Mouse (Mus musculus) limb, embryonic 15.5 days (tissue): ENCODE measurements around the gene 2610528J11Rik. TPM values are rescaled to one million over a fixed set of nuclear protein-coding genes. Genes with fewer than 3 reads are reported as not detected.
"Not testable (repeated sequence)": the region's sequence is repeated elsewhere in the genome, so short reads cannot be mapped to it uniquely, and the experiment has no call there.

Experiments
- ATAC-seq: fragments of 200-750 bp; cut with Nextera tagmentation; 2 replicates; pipeline ENCODE4 v1.8.0; 2017; ENCODE audit warnings: low read depth, moderate TSS enrichment; ENCODE audit not compliant: insufficient number of reproducible peaks, low FRiP score, low TSS enrichment
- H3K27ac ChIP-seq: fragments of 300-500 bp; sonication (generic); 2 replicates; pipeline ENCODE4 v1.5.1; 2015; ENCODE audit warnings: moderate library complexity, mild to moderate bottlenecking, inconsistent platforms
- H3K27me3 ChIP-seq: fragments of 300-500 bp; sonication (generic); 2 replicates; pipeline ENCODE4 v1.6.1; 2015; ENCODE audit warnings: inconsistent platforms
- H3K36me3 ChIP-seq: fragments of 300-500 bp; sonication (generic); 2 replicates; pipeline ENCODE4 v1.6.1; 2015; ENCODE audit warnings: inconsistent platforms
- H3K4me1 ChIP-seq: fragments of 300-500 bp; sonication (generic); 2 replicates; pipeline ENCODE4 v1.6.1; 2015; ENCODE audit warnings: inconsistent platforms
- H3K4me2 ChIP-seq: fragments of 300-500 bp; sonication (generic); 2 replicates; pipeline ENCODE4 v1.6.1; 2015; ENCODE audit warnings: mild to moderate bottlenecking, inconsistent platforms
- H3K4me3 ChIP-seq: fragments of 300-500 bp; sonication (generic); 2 replicates; pipeline ENCODE4 v1.5.1; 2015; ENCODE audit warnings: mild to moderate bottlenecking, inconsistent platforms
- H3K9ac ChIP-seq: fragments of 300-500 bp; sonication (generic); 2 replicates; pipeline ENCODE4 v1.6.1; 2015; ENCODE audit warnings: inconsistent platforms
- H3K9me3 ChIP-seq: fragments of 300-500 bp; sonication (generic); 2 replicates; pipeline ENCODE4 v1.6.1; 2016; ENCODE audit warnings: inconsistent platforms
- WGBS: fragments of 180-500 bp; shearing (Covaris S2); methylation state at CpG from one replicate; pipeline ENCODE4 v1.1.7; 2015; 5-methylcytosine and 5-hydroxymethylcytosine counted together
- polyA plus RNA-seq: library from polyadenylated mRNA; unstranded; fragments of >200 nt; fragmentation: Nextera tagmentation; extraction: Ambion mirVana; gene quantifications from 2 replicates; pipeline ENCODE4 v1.2.1, GENCODE M21; 2015

The 2610528J11Rik gene
- 13.5 and 14.2 TPM in 2 replicates for polyA plus RNA-seq

DNA sequence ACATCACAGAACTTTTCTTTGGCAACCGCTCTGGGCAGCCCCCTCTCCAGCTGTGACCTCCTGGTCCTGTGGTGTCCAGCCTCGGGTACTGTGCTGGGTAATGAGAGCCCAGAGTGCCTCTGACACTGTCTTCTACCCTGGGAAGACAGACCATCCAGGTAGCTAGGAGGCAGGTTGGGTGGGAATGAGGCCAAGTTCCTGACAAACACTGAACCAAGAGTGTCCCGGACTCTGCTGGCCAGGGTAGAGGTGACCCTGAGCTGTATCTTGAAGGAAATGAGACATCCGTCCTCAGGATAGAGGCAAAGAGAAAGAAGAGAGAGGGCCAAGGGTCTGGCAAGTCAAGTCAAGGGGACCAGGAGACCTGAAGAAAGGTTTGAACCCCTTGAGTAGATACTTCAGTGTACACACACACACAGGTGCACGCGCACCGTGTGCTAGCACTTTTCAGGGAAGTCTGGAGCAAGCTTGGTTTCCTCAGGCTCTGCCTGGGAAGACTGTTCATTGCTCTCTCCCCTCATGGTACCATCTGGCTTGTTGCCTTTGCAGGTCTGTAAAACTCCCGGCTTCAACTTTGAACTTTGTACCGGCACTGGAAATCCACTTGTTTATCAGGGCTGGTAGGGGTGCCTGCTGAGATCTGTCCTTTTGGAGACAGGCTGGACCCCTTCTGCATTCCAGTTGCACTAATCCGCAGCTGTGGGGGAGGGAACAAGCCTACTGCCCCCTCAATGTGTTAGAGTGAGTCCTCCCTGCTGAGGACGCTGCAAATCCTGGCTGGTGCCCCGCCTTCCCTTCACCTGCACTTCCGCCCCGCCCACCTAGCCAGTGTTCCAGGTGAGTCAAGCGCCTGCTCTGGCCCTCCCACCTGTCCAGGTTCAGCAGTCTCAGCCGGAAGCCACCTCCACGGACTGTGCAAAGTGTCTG is at the start of gene 2610528J11Rik:
Gene 2610528J11Rik, plus strand, starts transcription at position 592 of the 927 bp plus-strand sequence.
- Histone ChIP-seq H3K4me2 (no peak within 1 kb of the TSS), H3K36me3 (no peaks in the 10 kb centered on the region), H3K9me3 (no peaks in the 10 kb centered on the region), H3K4me3 (peak within 1 kb of the TSS; percentile 19; the same call in 1 of the 2 replicates), H3K27me3 (no peaks in the 10 kb centered on the region), H3K4me1 (peaks cover 6% of the 10 kb centered on the region; the same call in 1 of the 2 replicates), H3K9ac (no peak within 1 kb of the TSS; the same call in 1 of the 2 replicates), H3K27ac (no peak within 1 kb of the TSS)
- 41% methylated on average over 17 of the region's 17 CpGs for WGBS
- no peak for ATAC-seq

DNA sequence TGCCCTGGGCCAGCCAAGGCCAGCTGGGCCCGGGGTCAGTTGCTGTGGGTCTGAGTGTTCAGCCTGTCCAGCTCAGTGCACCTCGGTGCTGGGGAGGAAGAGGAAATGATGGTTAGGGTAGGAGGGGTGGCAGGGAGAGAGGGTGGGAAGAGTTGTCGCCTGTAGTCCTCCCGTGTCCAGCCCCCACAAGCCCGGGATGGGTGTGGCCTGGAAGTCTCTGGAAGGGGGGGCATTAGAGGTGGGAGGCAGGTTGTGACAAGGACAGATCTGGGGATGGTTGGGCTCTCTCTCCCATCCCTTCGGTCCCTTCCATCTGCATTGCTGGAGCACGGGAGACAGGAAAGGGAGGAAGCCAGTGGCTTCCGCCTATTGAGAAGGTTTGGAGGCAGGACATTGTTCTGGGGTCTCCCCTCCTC is 37.1 kb upstream of the 2610528J11Rik start, which contains the start of gene Tie1:
Gene Tie1, minus strand, starts transcription at position 345 of the 416 bp plus-strand sequence.
- Histone ChIP-seq H3K27ac (no peak within 1 kb of the TSS), H3K9me3 (no peaks in the 10 kb centered on the region), H3K4me2 (no peak within 1 kb of the TSS), H3K4me3 (no peak within 1 kb of the TSS), H3K27me3 (no peaks in the 10 kb centered on the region), H3K36me3 (no peaks in the 10 kb centered on the region), H3K4me1 (no peaks in the 10 kb centered on the region), H3K9ac (no peak within 1 kb of the TSS)
- WGBS = 64% methylated on average over 8 of the region's 8 CpGs
- peak; percentile 63 for ATAC-seq

DNA sequence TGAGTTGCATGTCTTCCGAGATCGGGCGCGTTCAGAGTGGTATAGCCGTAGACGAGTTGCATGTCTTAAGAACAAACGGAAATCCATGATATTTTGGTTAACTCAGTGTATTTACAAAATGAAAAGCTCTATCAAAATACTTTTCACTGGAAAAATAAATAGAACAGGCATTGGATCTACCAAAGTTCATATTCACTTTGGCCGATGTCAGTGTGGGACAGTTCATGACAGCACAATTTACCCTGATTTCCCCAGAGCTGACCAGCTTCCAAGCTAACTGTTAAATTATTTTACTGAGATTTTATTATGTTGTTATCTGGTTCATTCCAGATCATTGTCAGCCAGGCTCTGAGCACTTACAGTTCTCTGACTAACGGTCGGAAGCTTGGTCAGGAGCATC is 36.3 kb upstream of the 2610528J11Rik start:
- ATAC-seq = no peak
- WGBS = 89% methylated on average over 10 of the region's 10 CpGs
- Histone ChIP-seq H3K9ac (no peak overlapping the region), H3K4me1 (no peaks in the 10 kb centered on the region), H3K27ac (no peak overlapping the region), H3K4me3 (no peak overlapping the region), H3K36me3 (no peaks in the 10 kb centered on the region), H3K4me2 (no peak overlapping the region), H3K9me3 (no peaks in the 10 kb centered on the region), H3K27me3 (no peaks in the 10 kb centered on the region)

DNA sequence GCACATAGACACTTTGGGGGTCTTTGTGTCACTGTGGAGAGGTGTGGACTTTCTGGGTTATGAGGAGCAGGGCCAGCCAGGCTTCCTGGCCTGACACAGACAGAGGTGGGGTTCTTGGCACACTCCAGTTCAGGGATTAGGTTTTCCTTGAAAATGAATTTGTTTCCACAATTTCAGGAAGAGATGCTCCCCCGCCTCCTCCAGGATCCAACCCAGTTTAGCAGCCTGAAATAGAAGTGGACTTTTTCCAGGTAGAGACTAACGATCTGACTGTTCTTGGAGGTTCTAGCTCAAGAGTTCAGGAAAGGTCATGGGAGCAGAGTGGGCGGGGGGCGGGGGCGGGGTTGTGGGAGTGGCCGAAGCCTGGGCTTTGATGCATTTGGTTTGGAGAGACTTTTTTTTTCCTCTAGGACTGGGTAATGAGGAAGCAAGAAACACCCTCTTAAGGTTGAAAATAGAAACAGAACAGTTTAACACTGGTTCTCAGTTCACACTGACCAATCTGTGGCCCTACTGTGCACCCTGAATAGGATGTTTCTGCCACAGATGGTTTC is 26.6 kb upstream of the 2610528J11Rik start:
- WGBS = 35% methylated on average over 6 of the region's 6 CpGs
- Histone ChIP-seq H3K36me3 (no peaks in the 10 kb centered on the region), H3K9ac (no peak overlapping the region), H3K27ac (no peak overlapping the region), H3K4me2 (no peak overlapping the region), H3K4me1 (no peaks in the 10 kb centered on the region), H3K27me3 (no peaks in the 10 kb centered on the region), H3K9me3 (peaks cover 3% of the 10 kb centered on the region; the same call in 1 of the 2 replicates), H3K4me3 (no peak overlapping the region)
- ATAC-seq = no peak

DNA sequence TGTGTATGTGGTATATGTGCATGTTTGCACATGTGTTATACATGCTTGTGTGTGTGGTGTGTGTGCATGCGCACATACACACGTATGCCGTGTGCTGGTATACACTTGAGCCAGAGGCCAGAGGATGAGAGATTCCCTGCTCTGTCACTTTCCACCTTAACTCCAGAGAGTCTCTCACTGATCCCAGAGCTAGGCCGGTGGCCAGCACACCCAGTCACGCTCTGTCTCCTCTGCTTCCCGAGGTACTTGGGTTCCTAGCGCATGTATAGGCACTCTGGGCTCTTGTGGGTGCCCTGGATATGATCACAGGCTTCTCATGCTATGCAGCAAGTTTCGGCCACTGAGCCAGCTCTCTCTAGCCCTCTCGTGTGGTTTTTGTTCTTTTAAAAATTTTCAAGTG is 26.0 kb upstream of the 2610528J11Rik start:
- Histone ChIP-seq H3K4me1 (no peaks in the 10 kb centered on the region), H3K36me3 (no peaks in the 10 kb centered on the region), H3K9me3 (peaks cover 3% of the 10 kb centered on the region; the same call in 1 of the 2 replicates), H3K4me2 (no peak overlapping the region), H3K9ac (no peak overlapping the region), H3K4me3 (no peak overlapping the region), H3K27ac (no peak overlapping the region), H3K27me3 (no peaks in the 10 kb centered on the region)
- WGBS = 67% methylated on average over 9 of the region's 9 CpGs
- no peak for ATAC-seq

DNA sequence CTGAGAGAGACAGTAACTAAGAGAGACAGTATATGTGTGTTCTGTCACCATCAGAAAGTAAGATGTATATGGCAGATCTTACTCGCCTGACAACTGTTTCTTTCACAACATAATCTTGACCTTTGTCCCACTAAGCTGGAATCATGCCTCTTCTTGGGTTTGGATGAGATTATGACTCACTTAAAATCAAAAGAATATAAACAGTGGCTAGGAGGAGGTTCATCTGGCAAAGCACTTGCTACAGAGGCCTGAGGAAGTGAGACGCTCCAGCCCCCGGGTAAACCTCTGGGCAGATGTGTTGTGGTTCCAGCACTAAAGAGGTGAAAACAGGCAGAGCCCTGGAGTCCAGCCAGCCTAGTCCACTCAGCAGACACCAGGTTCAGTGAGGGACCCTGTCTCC is 21.2 kb upstream of the 2610528J11Rik start:
- WGBS = 60% methylated on average over 3 of the region's 3 CpGs
- Histone ChIP-seq H3K4me3 (no peak overlapping the region), H3K4me2 (no peak overlapping the region), H3K36me3 (no peaks in the 10 kb centered on the region), H3K4me1 (0 out of 2 replicates have a peak, but pooled peaks cover 4% of the 10 kb centered on the region), H3K27ac (no peak overlapping the region), H3K9me3 (peaks cover 3% of the 10 kb centered on the region; the same call in 1 of the 2 replicates), H3K27me3 (no peaks in the 10 kb centered on the region), H3K9ac (no peak overlapping the region)
- ATAC-seq = no peak

DNA sequence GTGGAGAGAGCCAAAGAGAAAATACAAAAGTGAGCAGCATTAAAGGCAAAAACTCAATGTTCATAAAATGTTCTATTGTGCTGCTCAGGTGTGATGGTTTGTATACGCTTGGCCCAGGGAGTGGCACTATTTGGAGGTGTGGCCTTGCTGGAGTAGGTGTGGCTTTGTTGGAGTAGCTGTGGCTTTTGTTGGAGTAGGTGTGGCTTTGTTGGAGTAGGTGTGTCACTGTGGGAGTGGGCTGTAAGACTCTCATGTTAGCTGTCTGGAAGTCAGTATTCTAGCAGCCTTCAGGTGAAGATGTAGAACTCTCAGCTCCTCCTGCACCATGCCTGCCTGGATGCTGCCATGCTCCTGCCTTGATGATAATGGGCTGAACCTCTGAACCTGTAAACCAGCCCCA is 19.6 kb upstream of the 2610528J11Rik start:
- not testable (repeated sequence) for H3K9me3 ChIP-seq, ATAC-seq
- 72% methylated on average over 1 of the region's 1 CpGs for WGBS

DNA sequence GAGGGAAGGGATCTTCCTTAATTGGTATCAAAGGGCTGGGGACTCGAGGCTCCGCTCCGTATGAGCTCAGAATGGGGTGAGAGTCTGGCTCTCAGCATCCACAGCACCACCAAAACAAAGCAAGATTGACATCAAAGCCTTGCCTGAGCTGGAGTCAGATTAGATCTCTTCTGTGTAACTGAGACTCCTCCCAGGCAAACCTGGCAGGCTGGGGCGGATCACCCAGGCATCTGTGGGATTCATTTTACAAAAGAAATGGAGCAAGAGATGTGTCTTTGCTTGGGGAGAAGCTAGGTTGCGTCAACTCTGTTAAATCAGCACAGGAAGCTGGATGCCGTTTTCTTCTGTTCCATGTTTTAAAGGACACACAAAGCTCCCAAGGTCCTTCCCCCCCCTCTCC is 17.7 kb upstream of the 2610528J11Rik start:
- Histone ChIP-seq H3K4me1 (0 out of 2 replicates have a peak, but pooled peaks cover 7% of the 10 kb centered on the region), H3K27ac (no peak overlapping the region), H3K4me3 (no peak overlapping the region), H3K36me3 (no peaks in the 10 kb centered on the region), H3K9ac (no peak overlapping the region), H3K27me3 (no peaks in the 10 kb centered on the region), H3K4me2 (no peak overlapping the region), H3K9me3 (no peaks in the 10 kb centered on the region)
- WGBS = 13% methylated on average over 6 of the region's 6 CpGs
- ATAC-seq = no peak

More for the DNA sequence above, 19.6 kb upstream of the 2610528J11Rik start:
- H3K36me3 ChIP-seq, H3K4me1 ChIP-seq, H3K4me3 ChIP-seq, H3K9ac ChIP-seq, H3K4me2 ChIP-seq, H3K27me3 ChIP-seq, H3K27ac ChIP-seq: not testable (repeated sequence)

DNA sequence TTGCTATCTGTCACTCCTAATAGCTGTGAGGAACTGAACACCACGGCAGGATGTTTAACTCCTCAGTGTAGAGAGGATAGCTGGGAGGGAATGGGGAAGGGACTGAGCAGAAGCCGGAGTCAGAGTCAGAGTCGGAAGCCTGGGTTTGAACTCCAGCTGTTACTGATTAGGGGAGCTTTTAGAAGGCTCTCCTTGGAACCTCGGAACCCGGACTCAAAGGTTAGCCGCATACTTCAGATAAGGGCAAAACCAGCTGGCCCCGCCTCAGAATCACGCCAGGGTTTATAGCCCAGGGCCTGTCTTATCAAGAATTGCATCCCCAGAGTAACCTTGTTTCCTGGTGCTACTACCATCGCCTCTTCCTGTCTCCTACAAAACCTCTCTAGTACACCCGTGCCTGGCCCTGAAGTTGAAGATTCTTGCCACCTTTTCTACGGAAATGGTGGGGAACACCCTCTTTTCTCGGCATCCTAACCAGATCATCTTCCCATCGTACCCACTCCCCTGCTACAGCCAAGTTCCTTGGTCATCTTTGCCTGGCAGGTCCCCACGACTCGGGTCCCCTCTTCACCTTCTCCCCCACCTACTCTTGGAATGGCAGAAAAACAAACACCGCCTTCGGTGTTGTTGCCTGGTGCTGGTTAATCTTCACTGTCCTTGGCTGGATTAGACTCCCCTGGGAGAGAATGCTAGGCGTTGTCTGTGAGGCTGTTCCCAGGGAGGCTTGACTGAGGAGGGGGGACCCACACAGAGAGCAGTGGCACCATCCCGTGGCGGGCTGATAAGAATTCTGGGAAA is 9.9 kb upstream of the 2610528J11Rik start:
- no peak overlapping the region for H3K4me2 ChIP-seq
- ATAC-seq = no peak
- 18% methylated on average over 20 of the region's 20 CpGs for WGBS

DNA sequence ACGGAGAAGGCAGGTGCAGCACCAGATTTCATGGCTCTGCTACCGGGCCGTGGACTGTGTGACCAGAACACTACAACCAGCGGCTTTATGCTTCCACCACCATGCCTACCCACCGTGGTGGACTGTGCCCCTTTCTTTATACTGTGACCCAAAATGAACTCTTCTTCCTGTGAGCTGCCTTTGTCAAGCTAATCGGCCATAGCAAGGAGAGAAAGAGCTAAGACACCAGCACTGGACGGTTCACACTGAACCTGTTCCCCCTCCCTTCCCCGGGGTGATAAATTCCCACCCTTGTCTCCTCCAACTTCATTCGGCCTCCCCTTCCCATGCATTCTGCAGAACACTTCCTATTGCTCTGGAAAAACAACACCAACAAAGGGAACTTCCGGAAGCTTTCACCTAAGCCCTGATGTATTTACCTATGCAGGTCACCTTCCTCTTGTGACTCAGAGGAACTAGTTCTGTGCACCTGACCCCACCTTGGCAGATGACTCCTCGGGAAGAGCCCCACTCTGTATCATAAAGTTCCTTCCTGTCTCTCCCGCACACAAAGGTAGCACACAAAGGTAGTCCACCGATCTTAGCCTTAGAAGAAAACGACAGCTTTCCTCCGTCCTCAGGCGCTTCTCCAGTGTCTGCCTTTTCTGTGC is 9.2 kb upstream of the 2610528J11Rik start:
- H3K4me2 ChIP-seq = no peak overlapping the region
- no peak overlapping the region for H3K4me3 ChIP-seq
- H3K9me3 ChIP-seq = no peaks in the 10 kb centered on the region
- no peak for ATAC-seq
- WGBS = 42% methylated on average over 16 of the region's 16 CpGs
- H3K36me3 ChIP-seq = no peaks in the 10 kb centered on the region
- H3K9ac ChIP-seq = no peak overlapping the region
- peaks cover 11% of the 10 kb centered on the region for H3K4me1 ChIP-seq
- H3K27ac ChIP-seq = no peak overlapping the region
- H3K27me3 ChIP-seq = peaks cover 15% of the 10 kb centered on the region

More for the DNA sequence above, 9.9 kb upstream of the 2610528J11Rik start:
- no peaks in the 10 kb centered on the region for H3K9me3 ChIP-seq
- no peak overlapping the region for H3K27ac ChIP-seq
- H3K4me1 ChIP-seq = peaks cover 7% of the 10 kb centered on the region
- H3K27me3 ChIP-seq = peaks cover 15% of the 10 kb centered on the region
- H3K36me3 ChIP-seq = no peaks in the 10 kb centered on the region
- H3K9ac ChIP-seq = no peak overlapping the region
- H3K4me3 ChIP-seq = no peak overlapping the region

DNA sequence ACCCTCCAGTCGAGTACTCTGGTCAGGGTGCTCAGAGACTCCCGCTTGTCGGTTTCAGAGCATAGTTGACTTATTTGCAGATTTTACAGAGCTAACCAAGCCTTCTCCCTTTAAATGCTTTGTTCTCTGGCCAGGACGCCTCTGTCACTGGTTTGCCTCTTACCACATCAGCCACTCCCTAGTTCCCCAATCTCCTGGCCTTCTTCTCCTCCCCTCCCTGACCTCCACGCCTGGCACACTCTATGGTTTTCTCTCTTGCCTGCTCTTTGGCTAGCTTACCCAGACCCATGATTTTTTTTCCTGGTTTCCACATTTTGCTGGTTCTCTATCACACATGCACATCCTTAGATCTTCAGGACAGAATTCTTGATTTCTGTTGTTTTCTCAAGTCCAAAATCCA is 8.6 kb upstream of the 2610528J11Rik start:
- 64% methylated on average over 5 of the region's 5 CpGs for WGBS
- Histone ChIP-seq H3K9me3 (no peaks in the 10 kb centered on the region), H3K4me1 (peaks cover 11% of the 10 kb centered on the region), H3K36me3 (no peaks in the 10 kb centered on the region), H3K4me3 (no peak overlapping the region), H3K4me2 (no peak overlapping the region), H3K9ac (no peak overlapping the region), H3K27me3 (peaks cover 15% of the 10 kb centered on the region), H3K27ac (no peak overlapping the region)
- ATAC-seq = no peak
